Mouse (Mus musculus): Measurements from ENCODE around the gene Cbx5. TPM values are rescaled to one million over a fixed set of nuclear protein-coding genes. Genes with fewer than 3 reads are reported as not detected.

Gene Cbx5
- total and polyA plus RNA-seq, 3 experiments, result 94.9 to 171 (median 128) TPM

GRCm38 (mm10) chr15:103259989-103260388 is 20.4 kb upstream of the Cbx5 start:
- no peaks in the 10 kb centered on the region for H3K9me3 ChIP-seq (replicated peaks; ENCODE audit: low read length)
- no peaks in the 10 kb centered on the region for H3K27me3 ChIP-seq (replicated peaks)
- peaks cover 9 to 18% of the 10 kb centered on the region in 2 experiments for H3K4me1 ChIP-seq (ENCODE audit: control insufficient read depth in 1 of 2, insufficient read depth in 2 of 2)
- H3K79me2 ChIP-seq (replicated peaks; ENCODE audit: control insufficient read depth, extremely low read depth, insufficient read depth, poor library complexity, severe bottlenecking), result no peaks in the 10 kb centered on the region
- H3K36me3 ChIP-seq (replicated peaks in 1 of 2; ENCODE audit: control insufficient read depth in 1 of 2, insufficient read depth in 1 of 2, low read length in 1 of 2), result no peaks in the 10 kb centered on the region
- no peak for DNase-seq (ENCODE audit: extremely low read depth)
- no peak overlapping the region for H3K9ac ChIP-seq (ENCODE audit: insufficient read depth, low read depth)
- H3K4me3 ChIP-seq (replicated peaks in 1 of 3; ENCODE audit: low read depth in 2 of 3, low read length in 2 of 3, poor library complexity in 1 of 3), result no peak overlapping the region
- dilution Hi-C loops (cut with MboI; ENCODE audit: extremely low pct_ligation_motif_present, extremely low pct_unique_long_range_greater_than_20kb, low sequenced_read_pairs) (no loop called here), in situ Hi-C loops (cut with MboI; ENCODE audit: low pct_ligation_motif_present, low pct_unique_long_range_greater_than_20kb, low sequenced_read_pairs) (no loop called here)
- no peak for TF ChIP-seq RAD21 (IDR thresholded peaks at IDR 0.05; ENCODE audit: low read depth, low read length)
- TF ChIP-seq MYC (IDR thresholded peaks at IDR 0.05; ENCODE audit: low read depth, low read length), result no peak
- TF ChIP-seq CTCF (conservative IDR thresholded peaks at IDR 0.05 in 1 of 2, IDR thresholded peaks at IDR 0.05 in 1 of 2; ENCODE audit: low read depth in 2 of 2, low read length in 2 of 2), result no peak
- no peak for TF ChIP-seq MAZ (IDR thresholded peaks at IDR 0.05; ENCODE audit: low read depth, low read length)
- TF ChIP-seq CHD1 (IDR thresholded peaks at IDR 0.05; ENCODE audit: low read depth, low read length), result no peak
- no peak for TF ChIP-seq ELF1 (IDR thresholded peaks at IDR 0.05; ENCODE audit: low read depth, low read length)
- TF ChIP-seq JUND (conservative IDR thresholded peaks at IDR 0.05; ENCODE audit: low read depth, low read length), result no peak
- TF ChIP-seq ZC3H11A (IDR thresholded peaks at IDR 0.05; ENCODE audit: low read depth, low read length), result no peak
- no peak for TF ChIP-seq MXI1 (IDR thresholded peaks at IDR 0.05; ENCODE audit: low read depth, low read length)
- no peak overlapping the region for H3K27ac ChIP-seq (ENCODE audit: insufficient read depth, low read depth)
- H3K4me2 ChIP-seq (ENCODE audit: insufficient read depth, low read depth, poor library complexity, severe bottlenecking), result no peak overlapping the region

DNA sequence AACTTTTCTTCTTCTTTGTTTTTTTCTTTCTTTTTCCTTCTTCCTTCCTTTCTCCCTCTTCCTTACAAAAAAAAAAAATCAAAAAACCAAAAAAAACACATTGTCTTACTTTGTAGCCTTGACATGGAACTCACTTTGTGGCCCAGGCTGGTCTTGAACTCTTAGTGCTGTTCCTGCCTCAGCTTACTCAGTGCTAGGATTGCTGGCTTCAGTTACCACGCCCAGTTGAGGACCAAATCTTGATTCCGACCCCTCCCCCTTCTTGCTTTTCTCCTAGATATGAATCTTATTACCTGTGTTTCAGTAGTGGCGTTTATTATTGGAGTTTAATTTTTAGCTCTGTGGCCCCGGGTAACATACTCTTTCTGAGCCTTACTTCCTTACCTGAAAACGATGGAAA is 19.5 kb upstream of the Cbx5 start:
- Histone ChIP-seq H3K4me3 (replicated peaks in 1 of 3; ENCODE audit: low read depth in 2 of 3, low read length in 2 of 3, poor library complexity in 1 of 3) (no peak overlapping the region), H3K27me3 (replicated peaks) (no peaks in the 10 kb centered on the region), H3K4me2 (ENCODE audit: insufficient read depth, low read depth, poor library complexity, severe bottlenecking) (no peak overlapping the region), H3K9ac (ENCODE audit: insufficient read depth, low read depth) (no peak overlapping the region), H3K4me1 (ENCODE audit: control insufficient read depth in 1 of 2, insufficient read depth in 2 of 2) (peaks cover 9 to 18% of the 10 kb centered on the region in 2 experiments), H3K79me2 (replicated peaks; ENCODE audit: control insufficient read depth, extremely low read depth, insufficient read depth, poor library complexity, severe bottlenecking) (no peaks in the 10 kb centered on the region), H3K27ac (ENCODE audit: insufficient read depth, low read depth) (no peak overlapping the region), H3K36me3 (replicated peaks in 1 of 2; ENCODE audit: control insufficient read depth in 1 of 2, insufficient read depth in 1 of 2, low read length in 1 of 2) (no peaks in the 10 kb centered on the region), H3K9me3 (replicated peaks; ENCODE audit: low read length) (no peaks in the 10 kb centered on the region)
- no peak for DNase-seq (ENCODE audit: extremely low read depth)
- TF ChIP-seq CHD2 (IDR thresholded peaks at IDR 0.05; ENCODE audit: low read length) (no peak), POLR2A (IDR thresholded peaks at IDR 0.05; ENCODE audit: low read depth, low read length) (no peak), GABPA (IDR thresholded peaks at IDR 0.05; ENCODE audit: insufficient replicate concordance, low read depth, low read length) (no peak), MAFK (IDR thresholded peaks at IDR 0.05; ENCODE audit: insufficient replicate concordance, low read length) (no peak), HCFC1 (IDR thresholded peaks at IDR 0.05; ENCODE audit: low read depth, low read length) (no peak), ZMIZ1 (IDR thresholded peaks at IDR 0.05; ENCODE audit: low read depth, low read length) (no peak), IRF4 (IDR thresholded peaks at IDR 0.05; ENCODE audit: low read depth, low read length) (no peak), EP300 (IDR thresholded peaks at IDR 0.05; ENCODE audit: low read length) (no peak), POLR2AphosphoS2 (IDR thresholded peaks at IDR 0.05; ENCODE audit: low read depth, low read length) (no peak), USF1 (IDR thresholded peaks at IDR 0.05; ENCODE audit: low read depth, low read length) (no peak)
- in situ Hi-C loops (cut with MboI; ENCODE audit: low pct_ligation_motif_present, low pct_unique_long_range_greater_than_20kb, low sequenced_read_pairs), result no loop called here
- dilution Hi-C loops (cut with MboI; ENCODE audit: extremely low pct_ligation_motif_present, extremely low pct_unique_long_range_greater_than_20kb, low sequenced_read_pairs), result no loop called here

Measured in CH12.LX (cell line).